Mouse (Mus musculus) embryonic facial prominence, embryonic 11.5 days (tissue): ENCODE data around the gene Shisa5. TPM values are rescaled to one million over a fixed set of nuclear protein-coding genes. Genes with fewer than 3 reads are reported as not detected.

Experiments used
- ATAC-seq: fragments of 200-750 bp; cut with Nextera tagmentation; replicated peaks from 2 replicates; pipeline ENCODE4 v1.8.0; 2017; ENCODE audit warnings: low read depth; ENCODE audit not compliant: insufficient number of reproducible peaks, low FRiP score, low TSS enrichment
- DNase-seq: peaks from one replicate; pipeline ENCODE4 v3.0.0-alpha.2; 2015; ENCODE audit warnings: low spot score
- H3K27ac ChIP-seq: fragments of 300-500 bp; sonication (generic); replicated peaks from 2 replicates; pipeline ENCODE4 v1.5.1; 2014; ENCODE audit warnings: mild to moderate bottlenecking, low read depth, low read length, control low read depth
- H3K27me3 ChIP-seq: fragments of 300-500 bp; sonication (generic); 2 replicates; pipeline ENCODE4 v1.6.1; 2014; ENCODE audit warnings: mild to moderate bottlenecking, low read length, moderate library complexity, mixed read lengths; ENCODE audit not compliant: control insufficient read depth, insufficient read depth
- H3K36me3 ChIP-seq: fragments of 300-500 bp; sonication (generic); replicated peaks from 2 replicates; pipeline ENCODE4 v1.6.1; 2014; ENCODE audit warnings: low read depth, mild to moderate bottlenecking, low read length, moderate library complexity, mixed read lengths; ENCODE audit not compliant: control insufficient read depth, insufficient read depth
- H3K4me1 ChIP-seq: fragments of 300-500 bp; sonication (generic); 2 replicates; pipeline ENCODE4 v1.6.1; 2014; ENCODE audit warnings: low read length, mixed read lengths; ENCODE audit not compliant: control insufficient read depth, insufficient read depth
- H3K4me2 ChIP-seq: fragments of 300-500 bp; sonication (generic); 2 replicates; pipeline ENCODE4 v1.6.1; 2014; ENCODE audit warnings: low read depth, mild to moderate bottlenecking, control low read depth, low read length, moderate library complexity
- H3K4me3 ChIP-seq: fragments of 300-500 bp; sonication (generic); 2 replicates; pipeline ENCODE4 v1.5.1; 2014; ENCODE audit warnings: low read depth, low read length, control low read depth
- H3K9ac ChIP-seq: fragments of 300-500 bp; sonication (generic); replicated peaks from 2 replicates; pipeline ENCODE4 v1.6.1; 2014; ENCODE audit warnings: mild to moderate bottlenecking, control low read depth, low read length
- H3K9me3 ChIP-seq: fragments of 300-500 bp; sonication (generic); replicated peaks from 2 replicates; pipeline ENCODE4 v1.6.1; 2016; ENCODE audit warnings: mild to moderate bottlenecking, low read length, inconsistent platforms, mixed read lengths; ENCODE audit not compliant: control insufficient read depth
- WGBS: fragments of 180-500 bp; shearing (Covaris S2); extraction: QIAGEN DNeasy Blood & Tissue Kit; methylation state at CpG from one replicate; pipeline ENCODE4 v1.1.7; 2014; 5-methylcytosine and 5-hydroxymethylcytosine counted together
- polyA plus RNA-seq: library from polyadenylated mRNA; unstranded; fragments of >200 nt; fragmentation: Nextera tagmentation; extraction: Ambion mirVana; gene quantifications from 2 replicates; pipeline ENCODE4 v1.2.1, GENCODE M21; 2014

Gene Shisa5
- polyA plus RNA-seq, 1 experiment from 2014 or later = 33.2 TPM

DNA sequence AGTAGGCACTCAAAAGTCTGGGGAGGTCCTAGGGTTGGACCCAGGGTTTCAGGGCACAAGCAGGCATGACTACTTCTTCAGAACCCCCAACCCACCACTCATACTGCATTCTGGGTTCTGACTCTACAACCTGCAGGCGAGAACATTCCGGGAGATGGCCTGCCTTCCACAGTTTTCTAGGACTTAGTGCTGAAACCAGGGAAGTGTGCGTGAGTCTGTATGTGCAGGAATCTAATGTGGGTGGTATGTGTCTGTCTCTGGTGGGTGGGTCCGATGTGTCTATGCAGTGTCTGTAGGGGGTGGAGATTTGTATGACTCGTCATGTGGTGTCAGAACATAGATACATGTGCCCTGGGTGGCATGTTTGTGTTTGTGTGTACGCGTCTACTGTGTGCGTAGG is 60.0 kb downstream of the Shisa5 start:
- 91% methylated on average over 8 of the region's 8 CpGs for WGBS
- Histone ChIP-seq H3K4me1 (peaks cover 2% of the 10 kb centered on the region), H3K9me3 (no peaks in the 10 kb centered on the region), H3K27me3 (no peaks in the 10 kb centered on the region), H3K4me3 (no peak overlapping the region), H3K4me2 (peak overlapping the region; percentile 14; the same call in 1 of the 2 replicates), H3K36me3 (no peaks in the 10 kb centered on the region; the same call in 1 of the 2 replicates), H3K27ac (no peak overlapping the region), H3K9ac (no peak overlapping the region)
- ATAC-seq (no peak), DNase-seq (no peak)

DNA sequence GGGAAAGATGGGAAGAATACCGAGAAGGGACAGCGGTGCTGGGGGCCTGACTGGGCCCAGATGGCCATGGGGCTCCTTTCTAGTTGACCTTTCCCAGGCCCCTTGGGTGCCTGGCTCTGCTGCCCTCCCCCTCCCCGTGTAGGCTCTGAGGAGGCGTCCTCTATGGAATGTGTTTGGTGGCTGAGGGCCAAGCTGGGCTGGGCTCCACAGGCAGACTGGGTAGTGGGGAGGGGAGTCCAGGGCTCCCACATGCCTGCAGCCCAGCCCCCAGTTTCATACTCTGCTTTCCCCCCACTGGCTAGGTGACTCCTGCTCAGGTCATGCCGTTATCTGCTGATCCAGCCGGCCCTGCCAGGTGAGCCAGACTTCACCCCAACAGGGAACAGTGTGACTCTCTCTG is 60.6 kb downstream of the Shisa5 start:
- Histone ChIP-seq H3K9me3 (no peaks in the 10 kb centered on the region), H3K9ac (no peak overlapping the region), H3K4me2 (no peak overlapping the region), H3K36me3 (peaks cover 6% of the 10 kb centered on the region), H3K4me1 (peaks cover 2% of the 10 kb centered on the region), H3K4me3 (no peak overlapping the region), H3K27me3 (no peaks in the 10 kb centered on the region), H3K27ac (no peak overlapping the region)
- ATAC-seq (no peak), DNase-seq (no peak)
- 65% methylated on average over 5 of the region's 6 CpGs for WGBS

DNA sequence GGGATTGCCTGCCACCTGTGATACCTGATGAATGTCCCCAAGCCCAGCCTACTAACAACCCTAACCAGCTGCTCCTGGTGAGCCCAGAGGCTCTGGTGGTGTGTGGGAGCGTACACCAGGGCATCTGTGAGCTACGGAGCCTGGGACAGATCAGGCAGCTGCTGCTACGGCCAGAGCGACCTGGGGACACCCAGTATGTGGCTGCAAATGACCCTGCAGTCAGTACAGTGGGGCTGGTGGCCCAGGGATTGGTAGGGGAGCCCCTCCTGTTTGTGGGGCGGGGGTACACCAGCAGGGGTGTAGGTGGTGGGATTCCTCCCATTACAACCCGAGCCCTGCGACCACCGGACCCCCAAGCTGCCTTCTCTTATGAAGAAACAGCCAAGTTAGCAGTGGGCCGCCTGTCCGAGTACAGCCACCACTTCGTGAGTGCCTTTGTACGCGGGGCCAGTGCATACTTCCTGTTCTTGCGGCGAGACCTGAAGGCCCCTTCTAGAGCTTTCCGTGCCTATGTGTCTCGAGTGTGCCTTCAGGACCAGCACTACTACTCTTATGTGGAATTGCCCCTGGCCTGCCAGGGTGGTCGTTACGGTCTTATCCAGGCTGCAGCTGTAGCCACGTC is 62.1 kb downstream of the Shisa5 start:
- Histone ChIP-seq H3K27ac (no peak overlapping the region), H3K4me1 (no peaks in the 10 kb centered on the region; the same call in 1 of the 2 replicates), H3K4me3 (no peak overlapping the region), H3K27me3 (no peaks in the 10 kb centered on the region), H3K4me2 (no peak overlapping the region), H3K9ac (no peak overlapping the region), H3K9me3 (no peaks in the 10 kb centered on the region), H3K36me3 (peaks cover 8% of the 10 kb centered on the region)
- ATAC-seq = no peak
- no peak for DNase-seq
- 91% methylated on average over 19 of the region's 20 CpGs for whole genome bisulfite sequencing

DNA sequence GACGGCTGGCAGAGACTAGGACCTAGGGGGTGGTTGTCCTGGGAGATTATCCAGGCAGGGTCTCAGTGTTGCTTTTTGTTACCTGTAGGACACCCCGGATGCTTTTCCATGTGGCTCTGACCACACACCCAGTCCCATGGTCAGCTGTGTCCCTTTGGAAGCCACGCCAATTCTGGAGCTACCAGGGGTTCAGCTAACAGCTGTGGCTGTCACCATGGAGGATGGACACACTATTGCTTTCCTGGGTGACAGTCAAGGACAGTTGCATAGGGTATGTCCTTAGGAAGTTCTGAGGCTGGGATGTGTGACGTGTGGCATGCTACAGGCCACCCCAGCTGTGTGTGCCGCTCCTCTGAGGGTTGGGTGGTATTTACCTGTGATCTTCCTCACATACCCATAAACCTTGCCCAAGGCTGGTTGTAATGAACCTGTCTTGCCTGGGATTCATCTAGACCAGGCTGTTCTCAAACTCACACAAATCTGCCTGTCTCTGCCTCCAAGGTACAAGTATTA is 63.6 kb downstream of the Shisa5 start:
- no peak overlapping the region for H3K9ac ChIP-seq
- DNase-seq (no peak), ATAC-seq (no peak)
- no peak overlapping the region for H3K4me2 ChIP-seq
- H3K36me3 ChIP-seq = peaks cover 14% of the 10 kb centered on the region
- no peaks in the 10 kb centered on the region for H3K4me1 ChIP-seq
- H3K4me3 ChIP-seq = no peak overlapping the region
- no peak overlapping the region for H3K27ac ChIP-seq
- WGBS = 91% methylated on average over 5 of the region's 5 CpGs
- H3K27me3 ChIP-seq = no peaks in the 10 kb centered on the region
- H3K9me3 ChIP-seq = no peaks in the 10 kb centered on the region

DNA sequence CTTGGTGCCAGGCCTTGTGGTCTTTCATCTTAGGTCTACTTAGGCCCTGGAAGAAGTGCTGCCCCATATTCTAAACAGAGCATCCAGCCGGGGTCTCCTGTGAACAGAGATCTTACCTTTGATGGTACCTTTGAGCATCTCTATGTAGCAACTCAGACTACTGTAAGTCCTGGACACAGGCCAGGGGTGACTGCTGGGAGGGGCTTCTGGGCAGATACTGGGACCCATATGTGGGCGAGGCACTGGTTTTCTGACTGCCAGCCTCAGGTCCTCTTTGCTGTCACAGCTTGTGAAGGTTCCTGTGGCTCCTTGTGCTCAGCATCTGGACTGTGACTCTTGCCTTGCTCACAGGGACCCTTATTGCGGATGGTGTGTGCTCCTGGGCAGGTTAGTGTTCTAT is 64.2 kb downstream of the Shisa5 start:
- H3K4me2 ChIP-seq = no peak overlapping the region
- peaks cover 14% of the 10 kb centered on the region for H3K36me3 ChIP-seq
- DNase-seq (no peak), ATAC-seq (no peak)
- H3K4me1 ChIP-seq = no peaks in the 10 kb centered on the region
- no peaks in the 10 kb centered on the region for H3K9me3 ChIP-seq
- no peak overlapping the region for H3K27ac ChIP-seq
- 97% methylated on average over 3 of the region's 3 CpGs for WGBS
- H3K9ac ChIP-seq = no peak overlapping the region
- H3K27me3 ChIP-seq = no peaks in the 10 kb centered on the region
- no peak overlapping the region for H3K4me3 ChIP-seq

DNA sequence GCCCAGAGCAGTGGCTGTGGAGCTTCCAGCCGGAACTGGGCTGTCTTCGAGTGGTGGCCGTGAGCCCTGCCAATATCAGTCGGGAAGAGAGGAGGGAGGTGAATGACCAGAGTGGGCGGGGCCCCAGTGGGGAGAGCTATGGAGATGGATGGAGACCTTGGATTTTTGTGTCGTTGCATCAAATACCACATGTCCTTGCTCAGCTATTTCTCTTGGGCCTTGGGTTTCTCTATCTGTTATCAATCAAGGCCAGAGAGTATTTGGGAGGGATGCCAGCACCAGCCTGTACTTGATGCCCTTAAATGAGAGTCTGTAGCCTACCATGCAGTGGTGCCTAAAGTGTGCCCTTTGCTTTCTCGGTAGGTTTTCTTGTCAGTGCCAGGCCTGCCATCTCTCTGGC is 64.9 kb downstream of the Shisa5 start:
- DNase-seq (no peak), ATAC-seq (no peak)
- Histone ChIP-seq H3K27me3 (no peaks in the 10 kb centered on the region), H3K9me3 (no peaks in the 10 kb centered on the region), H3K27ac (no peak overlapping the region), H3K4me3 (no peak overlapping the region), H3K36me3 (peaks cover 14% of the 10 kb centered on the region), H3K4me1 (no peaks in the 10 kb centered on the region), H3K9ac (no peak overlapping the region), H3K4me2 (no peak overlapping the region)
- 82% methylated on average over 7 of the region's 7 CpGs for WGBS

DNA sequence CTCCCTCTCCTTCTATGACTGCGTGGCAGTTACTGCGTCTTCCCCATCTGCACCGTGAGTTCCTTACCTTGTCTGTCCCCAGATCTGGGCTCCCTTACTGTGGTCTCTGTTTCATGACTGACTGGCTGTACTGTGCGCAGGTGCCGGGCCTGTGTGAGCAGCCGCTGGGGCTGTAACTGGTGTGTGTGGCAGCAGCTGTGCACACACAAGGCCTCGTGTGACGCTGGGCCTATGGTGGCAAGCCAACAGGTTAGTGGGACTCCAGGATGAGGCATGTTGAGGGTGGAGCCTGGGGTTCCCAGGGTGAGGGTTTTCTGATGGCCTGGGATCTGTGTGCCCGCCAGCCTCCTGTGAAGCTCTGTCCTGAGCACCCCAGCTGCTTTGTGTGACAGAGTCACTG is 65.7 kb downstream of the Shisa5 start:
- Histone ChIP-seq H3K27ac (no peak overlapping the region), H3K9ac (no peak overlapping the region), H3K4me2 (no peak overlapping the region), H3K36me3 (peaks cover 14% of the 10 kb centered on the region), H3K9me3 (no peaks in the 10 kb centered on the region), H3K4me3 (no peak overlapping the region), H3K27me3 (no peaks in the 10 kb centered on the region), H3K4me1 (no peaks in the 10 kb centered on the region)
- no peak for DNase-seq
- ATAC-seq = no peak
- 96% methylated on average over 9 of the region's 9 CpGs for WGBS

DNA sequence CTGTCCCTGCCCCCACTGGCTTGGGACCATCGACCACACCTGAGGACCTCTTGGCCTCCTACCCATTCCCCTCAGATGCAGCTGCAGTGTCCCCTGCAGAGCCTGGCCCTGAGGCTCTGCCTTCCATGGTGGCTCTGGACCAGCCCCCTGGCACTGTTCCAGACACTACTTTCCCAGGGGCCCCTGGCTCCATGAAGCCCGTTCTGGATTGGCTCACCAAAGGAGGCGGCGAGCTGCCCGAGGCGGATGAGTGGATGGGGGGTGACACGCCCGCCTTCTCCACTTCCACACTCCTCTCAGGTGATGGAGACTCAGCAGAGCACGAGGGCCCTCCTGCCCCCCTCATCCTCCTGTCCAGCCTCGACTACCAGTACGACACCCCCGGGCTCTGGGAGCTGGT is 66.6 kb downstream of the Shisa5 start:
- Histone ChIP-seq H3K27ac (no peak overlapping the region), H3K4me2 (no peak overlapping the region), H3K4me1 (no peaks in the 10 kb centered on the region), H3K4me3 (no peak overlapping the region), H3K27me3 (no peaks in the 10 kb centered on the region), H3K9me3 (no peaks in the 10 kb centered on the region), H3K9ac (no peak overlapping the region), H3K36me3 (peaks cover 14% of the 10 kb centered on the region)
- 81% methylated on average over 12 of the region's 12 CpGs for WGBS
- ATAC-seq = no peak
- DNase-seq = no peak
